Mouse (Mus musculus) hindlimb bud, embryonic 11.5 days (tissue): ENCODE measurements around the gene Mapk10.

Source experiments
- DNase-seq: peaks from one replicate; pipeline ENCODE4 v3.0.0-alpha.2; 2012; ENCODE audit warnings: low read depth, low spot score; ENCODE audit errors: extremely low spot score

The Mapk10 gene

GRCm38 (mm10) chr5:103167371-103167770 lies 43.8 kb downstream of the Mapk10 start:
- no peak for DNase-seq

GRCm38 (mm10) chr5:103166755-103167154 lies 44.4 kb downstream of the Mapk10 start:
- DNase-seq, result no peak

GRCm38 (mm10) chr5:103164022-103164421 lies 47.1 kb downstream of the Mapk10 start:
- DNase-seq, result no peak

GRCm38 (mm10) chr5:103161574-103161973 lies 49.6 kb downstream of the Mapk10 start:
- DNase-seq, result no peak

GRCm38 (mm10) chr5:103161196-103161540 lies 50.0 kb downstream of the Mapk10 start:
- DNase-seq, result no peak

DNA sequence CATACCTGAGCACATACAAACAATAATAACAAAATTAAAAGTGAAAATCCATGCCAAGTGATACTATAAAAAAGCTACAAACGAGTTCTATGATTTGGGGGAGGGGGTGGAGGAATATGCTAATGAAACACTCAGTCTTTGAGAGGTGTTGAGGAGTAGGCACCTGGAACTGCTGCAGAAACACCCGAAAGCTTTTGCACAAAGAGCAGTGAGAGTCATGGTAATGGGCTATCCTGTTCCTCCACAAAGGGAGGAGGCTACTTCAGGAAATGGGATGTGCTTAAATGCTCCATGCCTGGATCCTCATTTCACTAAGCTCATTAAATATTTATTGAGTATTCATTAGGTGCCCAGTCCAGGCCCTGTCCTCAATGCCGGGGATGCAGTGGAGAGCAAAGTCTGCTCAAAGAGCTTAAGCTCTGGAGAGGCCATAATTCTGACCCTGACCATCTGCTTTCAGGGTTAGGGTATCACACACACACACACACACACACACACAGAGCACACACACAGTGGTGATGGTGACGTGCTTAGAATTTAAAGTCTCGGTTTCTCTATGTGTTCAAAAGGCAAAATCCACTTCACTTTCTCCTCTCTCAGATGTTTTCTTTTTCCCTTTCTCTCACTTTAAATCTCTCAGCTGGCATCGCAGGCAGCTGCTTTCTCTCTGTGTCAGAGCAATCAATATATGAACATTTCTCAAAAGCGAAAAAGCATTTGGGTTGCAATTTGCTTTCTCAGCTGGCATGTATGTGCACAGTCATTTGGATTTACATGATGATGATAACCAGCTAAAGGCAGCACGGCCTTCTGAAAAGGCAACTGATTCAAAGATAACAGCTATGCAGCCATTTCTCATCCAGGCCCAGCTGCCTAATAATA lies 50.6 kb downstream of the Mapk10 start:
- DNase-seq, result no peak

GRCm38 (mm10) chr5:103140935-103141334 lies 70.2 kb downstream of the Mapk10 start:
- no peak for DNase-seq

DNA sequence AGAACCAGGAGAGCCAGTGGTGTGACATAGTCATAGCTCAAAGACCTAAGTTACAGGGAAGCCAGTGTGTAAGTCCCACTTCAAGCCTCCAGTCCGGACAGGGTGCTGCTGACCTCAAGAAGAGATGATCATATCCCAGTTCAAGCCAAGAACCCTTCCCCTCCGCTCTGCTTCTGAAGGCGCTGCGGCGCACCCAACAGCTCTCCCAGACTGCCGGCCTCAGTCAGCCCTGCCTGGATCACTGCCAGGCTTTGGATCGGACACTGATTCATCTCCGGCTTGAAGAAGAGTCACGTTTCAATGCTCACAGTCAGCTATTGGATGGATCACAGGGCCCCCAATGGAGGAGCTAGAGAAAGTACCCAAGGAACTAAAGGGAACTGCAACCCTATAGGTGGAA lies 76.3 kb downstream of the Mapk10 start:
- no peak for DNase-seq

GRCm38 (mm10) chr5:103133626-103134025 lies 77.5 kb downstream of the Mapk10 start:
- no peak for DNase-seq

GRCm38 (mm10) chr5:103132814-103133213 lies 78.3 kb downstream of the Mapk10 start:
- no peak for DNase-seq

GRCm38 (mm10) chr5:103119618-103120017 lies 91.5 kb downstream of the Mapk10 start:
- DNase-seq, result no peak

DNA sequence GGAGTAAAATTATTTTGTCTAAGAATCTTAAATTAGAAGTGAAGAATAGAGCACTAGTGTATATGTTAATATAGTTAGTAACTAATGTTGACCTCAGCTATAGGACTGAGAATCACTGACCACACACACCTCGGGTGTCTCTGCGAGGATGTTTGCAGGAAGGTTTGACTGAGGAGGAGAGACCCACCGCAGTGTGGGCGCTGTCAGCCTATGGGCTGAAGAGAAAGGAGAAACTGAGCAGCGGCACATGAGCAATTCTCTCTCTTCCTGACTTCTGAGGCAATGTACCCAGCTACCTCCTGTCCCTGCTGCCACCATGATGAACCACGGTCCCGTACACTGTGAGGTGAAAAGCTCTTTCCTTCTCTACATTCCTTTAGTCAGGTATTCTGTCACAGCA lies 95.6 kb downstream of the Mapk10 start:
- no peak for DNase-seq

- DNase-seq, result no peak
Measured at GRCm38 (mm10) chr5:103112471-103112870, 98.7 kb downstream of the Mapk10 start.

GRCm38 (mm10) chr5:103109409-103109808 lies 101.7 kb downstream of the Mapk10 start:
- no peak for DNase-seq

- no peak for DNase-seq
Measured at GRCm38 (mm10) chr5:103105441-103106414, 105.4 kb downstream of the Mapk10 start.

DNA sequence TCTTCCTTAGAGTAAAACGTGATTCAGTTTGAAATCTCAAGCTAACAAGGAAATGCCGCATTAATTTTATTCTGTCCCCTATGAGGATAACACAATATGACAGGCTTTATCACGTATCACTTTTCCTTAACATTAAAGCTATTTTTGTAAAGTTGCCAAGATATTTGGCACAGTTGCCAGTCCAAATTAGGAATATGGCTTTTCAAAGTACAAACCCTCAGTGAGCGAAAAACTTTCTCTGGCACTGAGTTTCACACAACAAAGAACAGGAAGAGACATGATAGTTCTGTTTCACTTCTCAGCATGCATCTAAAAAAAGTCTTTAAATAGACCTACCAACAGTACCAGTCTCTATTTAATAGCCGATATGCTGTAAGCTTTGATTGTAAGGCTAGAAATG lies 107.1 kb downstream of the Mapk10 start:
- no peak for DNase-seq

- DNase-seq, result no peak
Measured at GRCm38 (mm10) chr5:103102876-103103393, 108.2 kb downstream of the Mapk10 start.

- DNase-seq, result no peak
Measured at GRCm38 (mm10) chr5:103102176-103102575, 109.0 kb downstream of the Mapk10 start.

- DNase-seq, result no peak
Measured at GRCm38 (mm10) chr5:103094166-103094565, 117.0 kb downstream of the Mapk10 start.

DNA sequence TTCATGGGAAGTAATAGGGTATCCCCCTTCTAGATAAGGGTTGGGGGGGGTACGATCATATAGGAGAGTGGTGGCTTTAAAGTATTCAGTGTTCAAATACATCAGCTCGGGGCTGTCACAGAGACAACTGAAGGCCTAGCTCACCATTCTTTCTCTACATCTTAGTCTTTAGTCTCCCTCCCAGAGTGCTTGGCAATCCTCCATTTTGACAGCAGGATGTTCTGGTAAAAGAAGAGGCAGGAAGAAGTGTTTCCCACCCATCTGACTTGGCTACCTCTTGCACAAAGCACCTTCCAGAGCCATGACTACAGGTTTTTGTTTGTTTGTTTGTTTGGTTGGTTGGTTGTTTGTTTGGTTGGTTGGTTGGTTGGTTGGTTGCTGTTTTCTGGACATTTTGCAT lies 125.3 kb downstream of the Mapk10 start:
- DNase-seq, result no peak

GRCm38 (mm10) chr5:103075451-103075850 lies 135.7 kb downstream of the Mapk10 start:
- no peak for DNase-seq
